Mouse (Mus musculus) fibroblast of lung, adult 2 months (primary cell): ENCODE results near the gene Car12.
A peak's percentile ranks its signal among the peaks of the same experiment; 100 is the strongest.

Experiments
- DNase-seq: peaks from one replicate; pipeline ENCODE4 v3.0.0-alpha.2; 2011; ENCODE audit warnings: low read depth

The Car12 gene

DNA sequence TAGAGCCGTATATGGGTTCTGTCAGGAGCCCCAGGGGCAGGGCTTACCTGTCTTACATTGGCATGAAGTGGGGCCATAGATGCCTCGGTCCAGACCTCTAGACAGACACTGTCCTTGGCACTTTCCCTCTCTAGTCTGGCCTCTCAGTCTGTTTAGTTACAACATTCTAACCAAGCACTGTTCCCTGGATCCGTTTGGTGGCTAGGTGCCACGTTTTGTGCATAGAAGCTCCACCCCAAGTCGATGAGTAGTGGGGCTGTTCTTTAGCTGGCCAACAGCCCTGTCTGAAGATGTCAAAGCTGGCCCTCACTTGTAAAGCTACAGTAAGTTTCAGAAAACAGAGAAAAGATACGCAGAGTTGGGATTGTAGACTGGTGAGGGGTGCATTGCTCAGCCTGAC is 2.9 kb upstream of the Car12 start:
- peak; percentile 54 for DNase-seq

DNA sequence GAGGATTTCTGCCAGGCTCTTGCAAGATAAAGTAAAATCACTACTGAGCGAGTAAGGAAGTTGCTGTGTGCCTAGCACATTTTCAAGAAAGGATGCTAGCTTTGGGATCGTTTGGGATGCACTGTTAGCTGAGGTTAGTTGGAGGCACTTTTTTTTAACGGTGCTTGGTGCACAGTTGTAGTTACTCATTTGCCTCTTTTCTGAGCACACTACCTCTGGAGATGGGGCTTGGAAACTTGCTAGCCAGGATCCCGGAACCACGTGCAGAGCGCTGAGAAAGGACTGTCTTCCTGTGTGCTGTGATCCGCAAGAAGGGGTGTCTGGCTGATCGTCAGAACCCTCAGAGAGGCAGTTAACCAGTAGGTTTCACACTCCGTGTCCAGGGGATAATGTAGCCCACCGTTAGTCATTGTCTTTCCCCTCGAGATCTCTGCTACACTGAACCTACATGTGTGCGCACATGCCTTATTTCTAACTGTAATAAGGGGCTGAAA is 583 bp downstream of the Car12 start:
- no peak for DNase-seq

GRCm38 (mm10) chr9:66715361-66715760 is 1.9 kb downstream of the Car12 start:
- no peak for DNase-seq

DNA sequence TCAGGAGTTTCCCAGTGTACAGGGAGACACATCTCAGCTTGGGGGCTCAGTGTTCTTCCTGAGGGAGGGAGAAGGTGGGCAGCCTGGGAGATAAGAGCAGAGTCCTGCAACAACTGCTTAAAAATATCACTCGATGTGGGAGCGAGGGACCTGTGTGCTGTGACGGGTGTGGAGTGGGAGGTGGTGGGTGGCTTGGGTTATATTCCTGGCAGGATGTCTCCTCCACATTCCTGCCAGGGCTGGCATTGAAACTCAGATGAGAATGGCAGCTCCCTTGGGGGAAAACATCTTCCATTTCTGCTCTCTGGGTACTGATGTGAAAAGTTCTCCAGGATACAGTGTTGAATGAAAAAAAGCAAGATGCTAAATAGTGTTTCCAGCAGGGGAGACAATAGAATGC is 3.0 kb downstream of the Car12 start:
- no peak for DNase-seq

- no peak for DNase-seq
Measured at GRCm38 (mm10) chr9:66720686-66721450, 7.4 kb downstream of the Car12 start.

GRCm38 (mm10) chr9:66722187-66722868 is 8.8 kb downstream of the Car12 start:
- no peak for DNase-seq

- no peak for DNase-seq
Measured at GRCm38 (mm10) chr9:66722869-66723272, 9.4 kb downstream of the Car12 start.

GRCm38 (mm10) chr9:66725591-66725990 is 12.1 kb downstream of the Car12 start:
- no peak for DNase-seq

- no peak for DNase-seq
Measured at GRCm38 (mm10) chr9:66727333-66727732, 13.8 kb downstream of the Car12 start.

DNA sequence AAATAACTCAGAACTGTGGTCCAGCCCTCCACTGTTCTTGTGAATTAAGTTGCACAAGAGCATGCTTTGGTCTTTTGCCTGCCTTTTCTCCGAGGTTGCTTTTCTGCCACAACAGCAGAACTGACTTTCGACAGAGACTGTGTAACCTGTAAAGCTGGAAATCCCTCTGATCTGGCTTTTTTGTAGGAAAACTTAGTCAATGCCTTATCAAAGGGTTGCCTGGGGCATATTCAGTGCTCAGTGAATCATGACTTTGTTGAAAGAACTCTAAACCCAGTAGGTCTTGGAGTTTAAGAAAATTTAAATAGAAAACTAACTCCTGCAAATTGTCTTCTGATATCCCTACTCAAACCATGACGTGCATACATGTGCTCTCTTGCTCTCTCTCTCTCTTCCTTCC is 17.1 kb downstream of the Car12 start:
- no peak for DNase-seq

- DNase-seq = no peak
Measured at GRCm38 (mm10) chr9:66731284-66731683, 17.8 kb downstream of the Car12 start.

DNA sequence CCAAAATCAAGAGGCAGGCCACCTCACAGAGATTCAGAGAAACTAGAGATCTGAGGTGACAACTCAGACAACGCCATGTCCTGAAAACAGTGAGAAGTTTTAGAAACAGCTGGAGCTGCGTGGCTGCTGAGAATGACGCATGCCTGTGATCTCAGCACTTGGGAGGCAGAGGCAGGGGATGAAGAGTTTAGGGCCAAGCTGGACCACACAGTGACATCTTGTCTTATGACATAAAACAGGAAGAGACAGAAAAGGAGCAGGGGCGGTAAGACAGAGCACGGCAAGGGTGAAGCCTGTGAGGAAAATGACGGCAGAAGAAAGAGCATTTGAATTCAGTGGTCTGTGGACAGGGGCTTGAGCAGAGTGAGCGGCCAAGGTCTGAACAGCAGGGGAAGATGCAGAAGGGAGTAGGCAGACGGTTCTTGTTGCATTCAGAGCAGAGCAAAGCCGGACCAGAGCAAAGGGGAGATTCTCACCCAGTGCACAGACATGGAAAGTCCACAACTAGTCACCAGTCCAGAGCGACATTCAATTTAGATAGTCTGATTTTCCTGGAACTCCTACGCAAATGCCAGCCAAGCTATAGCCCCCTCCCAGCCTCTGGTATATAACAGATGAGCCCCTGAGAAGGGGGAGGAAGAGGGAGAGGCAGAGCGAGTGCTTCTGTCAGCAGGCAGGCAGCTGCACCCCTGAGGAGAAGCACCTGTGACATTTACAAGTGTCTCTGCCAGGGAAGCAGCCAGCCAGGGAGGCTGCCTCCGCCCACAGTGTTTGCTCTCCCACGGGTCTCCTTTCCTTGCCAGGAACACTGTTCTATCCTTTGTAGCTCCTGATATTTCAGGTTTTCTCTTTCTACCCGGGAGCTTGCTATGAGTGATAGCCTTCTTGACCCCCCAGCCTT is 19.6 kb downstream of the Car12 start:
- no peak for DNase-seq

DNA sequence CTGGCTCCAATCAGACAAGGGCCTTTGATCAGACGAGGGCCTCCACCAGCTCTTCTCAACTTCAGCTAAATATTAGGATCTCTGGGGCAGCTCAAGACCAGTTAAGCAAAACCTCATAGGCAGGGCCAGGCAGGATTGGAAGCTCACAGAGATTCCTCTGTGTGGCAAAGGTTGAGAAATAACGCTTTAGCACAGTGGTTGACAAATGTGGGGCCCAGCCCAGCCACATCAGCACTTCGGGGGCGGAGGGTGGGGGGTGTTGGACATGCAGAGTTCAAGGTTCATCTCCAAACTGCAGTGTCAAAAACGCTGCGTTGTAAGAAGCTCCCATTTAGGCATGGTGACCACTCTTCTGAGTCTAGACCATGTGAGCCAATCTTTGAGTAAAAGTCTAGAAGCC is 21.1 kb downstream of the Car12 start:
- no peak for DNase-seq

GRCm38 (mm10) chr9:66735122-66735521 is 21.6 kb downstream of the Car12 start:
- DNase-seq = no peak

DNA sequence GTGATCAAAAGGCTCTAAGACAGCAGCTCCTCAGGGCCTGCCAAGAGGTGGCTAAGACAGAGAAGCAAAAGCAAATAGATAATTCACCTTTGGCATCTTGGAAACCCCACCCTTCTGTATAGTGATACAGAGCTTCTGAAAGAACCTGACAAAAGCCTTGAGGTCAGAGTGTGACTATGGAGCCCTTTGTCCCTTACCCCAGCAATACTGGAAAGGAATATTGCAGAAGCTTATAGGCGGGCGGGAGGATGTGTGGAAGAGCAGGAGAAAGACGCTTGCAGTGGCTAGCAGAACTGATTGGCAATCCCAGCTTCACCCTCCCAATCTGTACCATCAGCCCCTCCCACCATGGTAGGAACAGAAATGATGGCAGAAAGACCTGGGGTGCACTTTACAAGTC is 22.5 kb downstream of the Car12 start:
- no peak for DNase-seq

- DNase-seq = no peak
Measured at GRCm38 (mm10) chr9:66736551-66736950, 23.1 kb downstream of the Car12 start.

- DNase-seq = no peak
Measured at GRCm38 (mm10) chr9:66739516-66739915, 26.0 kb downstream of the Car12 start.

DNA sequence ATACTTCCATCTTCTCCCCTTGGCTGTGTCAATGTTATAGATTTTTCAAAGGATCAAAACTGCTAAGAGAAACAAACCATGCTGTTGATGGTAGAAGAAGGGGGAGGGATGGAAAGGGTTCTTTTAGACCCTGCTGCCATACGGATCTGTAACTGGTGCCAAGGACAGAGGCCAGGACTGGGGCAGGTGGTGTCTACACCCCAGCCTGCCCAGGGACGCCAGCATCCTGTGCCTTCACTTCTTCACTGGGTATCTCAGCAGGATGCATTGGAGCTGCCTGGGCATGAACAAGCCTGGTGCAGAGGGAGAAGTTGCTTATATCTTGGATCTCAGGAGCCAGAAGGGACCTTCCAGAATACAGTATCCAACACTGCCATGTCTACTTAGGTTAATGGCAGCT is 31.0 kb downstream of the Car12 start:
- DNase-seq = no peak

- DNase-seq = no peak
Measured at GRCm38 (mm10) chr9:66748390-66748789, 34.9 kb downstream of the Car12 start.

- DNase-seq = no peak
Measured at GRCm38 (mm10) chr9:66752849-66753248, 39.4 kb downstream of the Car12 start.

DNA sequence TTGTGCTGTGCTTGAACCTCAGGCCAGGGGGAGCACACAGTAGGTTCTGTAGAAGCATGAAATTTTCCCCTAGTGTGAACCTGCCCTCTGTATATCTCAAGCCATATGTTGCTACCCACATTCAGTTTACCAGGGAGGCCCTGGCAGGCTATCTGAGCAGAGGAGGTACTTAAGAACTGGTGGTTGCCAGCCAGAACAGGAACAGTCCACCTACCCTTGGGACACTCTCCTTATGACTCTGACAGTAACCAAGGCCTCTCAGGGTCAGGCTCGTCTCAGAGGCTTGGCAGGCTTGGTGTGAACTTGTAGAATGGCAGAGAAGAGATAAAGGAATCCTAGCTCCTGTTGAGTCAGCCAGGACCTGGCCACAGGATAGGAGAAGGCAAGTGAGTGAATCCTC is 47.5 kb downstream of the Car12 start:
- no peak for DNase-seq

DNA sequence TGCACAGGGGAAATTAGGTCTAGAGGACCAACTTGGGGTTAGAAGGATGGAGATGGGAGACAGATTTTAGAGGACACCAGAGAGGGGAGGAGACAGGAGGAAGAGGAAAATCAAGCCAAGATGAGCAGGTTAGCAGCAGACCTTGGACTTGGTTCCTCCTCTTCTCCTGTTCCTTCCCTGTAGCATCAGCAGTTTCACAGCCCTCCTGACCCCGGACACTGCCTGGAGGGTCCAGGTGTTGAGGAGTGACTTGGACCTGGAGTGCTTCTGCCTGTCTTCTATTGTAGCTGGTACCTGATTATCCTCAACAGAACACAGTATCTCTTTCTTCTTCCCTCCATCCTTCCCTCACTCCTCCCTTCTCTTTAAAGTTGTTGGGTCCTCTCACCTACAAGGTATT is 55.2 kb downstream of the Car12 start:
- no peak for DNase-seq

GRCm38 (mm10) chr9:66769275-66769674 is 55.8 kb downstream of the Car12 start:
- DNase-seq = no peak
